Mouse (Mus musculus) G1E (cell line): ENCODE data around the gene Gm10577.
A peak's percentile ranks its signal among the peaks of the same experiment; 100 is the strongest.

Source experiments
- CTCF ChIP-seq: IDR thresholded peaks from 2 replicates; pipeline ENCODE4 v1.5.1; 2012; ENCODE audit warnings: low read depth, low read length, inconsistent platforms, mixed read lengths
- GATA1 ChIP-seq: IDR thresholded peaks from 2 replicates; pipeline ENCODE4 v1.6.1; 2012; ENCODE audit warnings: borderline replicate concordance, low read length, inconsistent platforms, mixed read lengths
- POLR2AphosphoS5 ChIP-seq: IDR thresholded peaks from 2 replicates; pipeline ENCODE4 v1.6.1; 2012; ENCODE audit warnings: low read depth, low read length, inconsistent platforms; ENCODE audit not compliant: insufficient replicate concordance

GRCm38 (mm10) chr4:100998145-100998544 lies 22.4 kb downstream of the Gm10577 start:
- TF ChIP-seq CTCF = peak; percentile 25; the same call in 1 of the 2 replicates
- TF ChIP-seq GATA1 = no peak
- TF ChIP-seq POLR2AphosphoS5 = no peak
